Mouse (Mus musculus) layer of hippocampus, postnatal 10 days (tissue): ENCODE measurements at regions not wholly inside any gene's neighbourhood (a gene's known extent, or its start where the extent isn't known, plus 50 kb on each side); places are given as distances from the start of the nearest gene placed in this dataset.

Experiments used
- DNase-seq, 2 experiments: peaks; one replicate each; pipeline ENCODE4 v3.0.0; 2021; ENCODE audit warnings: low spot score in 2 of 2

DNA sequence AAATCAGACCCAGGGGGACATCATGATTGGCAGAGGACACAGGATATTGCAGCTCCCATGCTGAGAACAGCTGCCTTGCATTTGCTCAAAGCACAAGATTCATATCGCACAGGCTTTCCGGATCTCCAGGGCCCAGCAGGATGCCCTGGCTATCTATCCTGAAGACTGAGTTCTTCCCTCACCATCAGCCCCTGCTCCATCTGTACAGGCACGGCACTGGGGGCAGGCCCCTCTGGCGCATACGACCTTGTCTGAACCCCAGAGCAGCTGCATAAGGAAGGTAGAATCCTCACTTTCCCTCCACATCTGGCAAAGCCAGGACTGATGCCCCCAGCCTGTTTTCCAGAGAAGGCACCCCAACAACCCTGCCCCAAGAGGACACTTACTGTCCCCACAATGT, 266.8 kb downstream of the Tns1 start:
- DNase-seq = peak in 1 of 2 experiments; percentile 7

- DNase-seq = peak in 1 of 2 experiments; percentile 9
Observed at GRCm38 (mm10) chr1:73856811-73857210, 267.4 kb downstream of the Tns1 start.

GRCm38 (mm10) chr1:73855306-73855705, 268.9 kb downstream of the Tns1 start:
- no peak for DNase-seq

- DNase-seq = no peak
Observed at GRCm38 (mm10) chr1:73853851-73854250, 270.4 kb downstream of the Tns1 start.

GRCm38 (mm10) chr1:73850173-73851014, 273.9 kb downstream of the Tns1 start:
- DNase-seq = no peak

DNA sequence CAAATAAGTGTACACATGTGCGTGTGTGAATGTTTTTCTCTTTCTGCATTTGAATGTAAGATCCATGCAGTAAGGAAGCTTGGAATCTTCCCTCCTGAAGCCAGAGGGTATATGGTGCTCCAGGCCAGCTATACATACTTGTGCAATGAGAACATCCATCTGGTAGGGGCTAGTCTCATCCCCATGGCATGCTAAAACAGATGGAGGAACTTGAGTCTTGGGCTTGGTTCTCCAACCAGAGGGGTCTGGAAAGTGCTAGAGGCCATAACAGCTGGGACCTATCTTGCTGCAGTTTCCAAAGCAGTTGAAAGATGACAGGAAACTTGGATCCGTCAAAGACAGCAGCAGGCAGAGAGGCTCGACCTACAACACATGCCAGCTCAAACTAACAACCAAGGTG, 275.9 kb downstream of the Tns1 start:
- no peak for DNase-seq

- no peak for DNase-seq
Observed at GRCm38 (mm10) chr1:73847126-73847525, 277.1 kb downstream of the Tns1 start.

DNA sequence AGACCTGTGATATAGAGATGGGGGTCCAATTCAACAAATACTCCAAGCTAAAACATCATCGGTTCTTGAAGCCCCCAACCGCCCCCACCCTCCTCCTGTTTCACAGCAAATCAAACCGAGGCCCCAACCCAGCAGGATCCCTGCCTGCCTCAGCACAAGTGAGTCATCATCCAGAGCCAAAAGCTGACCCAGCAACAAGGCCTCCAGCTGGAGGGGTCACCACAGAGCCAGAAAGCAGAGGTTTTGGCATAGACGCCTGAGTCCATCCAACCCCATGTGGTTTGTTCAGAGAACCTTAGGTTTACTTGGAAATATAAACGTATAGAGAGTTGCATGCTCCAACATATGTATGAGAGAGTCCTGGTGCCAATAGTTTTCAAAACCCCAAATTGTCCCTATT, 279.1 kb downstream of the Tns1 start:
- DNase-seq = no peak

GRCm38 (mm10) chr1:73844574-73844973, 279.7 kb downstream of the Tns1 start:
- DNase-seq = no peak

GRCm38 (mm10) chr1:73839351-73839750, 284.9 kb downstream of the Tns1 start:
- peak; percentile 28 to 43 for DNase-seq

GRCm38 (mm10) chr1:73836680-73837079, 287.6 kb downstream of the Tns1 start:
- DNase-seq = no peak

- no peak for DNase-seq
Observed at GRCm38 (mm10) chr1:73834566-73834965, 289.7 kb downstream of the Tns1 start.

GRCm38 (mm10) chr1:73830486-73831132, 293.6 kb downstream of the Tns1 start:
- peak in 1 of 2 experiments; percentile 36 for DNase-seq

DNA sequence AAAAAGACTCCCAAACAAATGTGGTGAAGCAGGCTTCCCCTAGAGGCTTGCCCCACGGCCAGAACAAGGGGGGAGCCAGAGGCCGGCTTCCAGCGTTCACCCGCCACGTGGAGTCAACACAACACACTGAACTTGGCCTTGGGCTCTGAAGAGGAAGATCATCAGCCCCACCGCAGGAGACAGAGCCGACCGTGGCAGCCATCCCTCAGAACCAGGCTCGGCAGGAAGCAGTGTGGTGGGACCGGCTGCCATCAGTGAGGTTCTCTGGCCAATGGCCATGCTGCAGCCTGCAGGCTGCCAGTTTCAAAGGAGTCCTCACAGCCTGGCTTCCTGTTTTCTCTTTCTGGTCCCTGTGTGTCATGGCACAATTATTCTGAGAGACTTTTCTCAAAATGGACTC, 295.3 kb downstream of the Tns1 start:
- peak; percentile 63 to 76 for DNase-seq

GRCm38 (mm10) chr1:73826243-73826930, 297.9 kb downstream of the Tns1 start:
- DNase-seq = peak; percentile 97

DNA sequence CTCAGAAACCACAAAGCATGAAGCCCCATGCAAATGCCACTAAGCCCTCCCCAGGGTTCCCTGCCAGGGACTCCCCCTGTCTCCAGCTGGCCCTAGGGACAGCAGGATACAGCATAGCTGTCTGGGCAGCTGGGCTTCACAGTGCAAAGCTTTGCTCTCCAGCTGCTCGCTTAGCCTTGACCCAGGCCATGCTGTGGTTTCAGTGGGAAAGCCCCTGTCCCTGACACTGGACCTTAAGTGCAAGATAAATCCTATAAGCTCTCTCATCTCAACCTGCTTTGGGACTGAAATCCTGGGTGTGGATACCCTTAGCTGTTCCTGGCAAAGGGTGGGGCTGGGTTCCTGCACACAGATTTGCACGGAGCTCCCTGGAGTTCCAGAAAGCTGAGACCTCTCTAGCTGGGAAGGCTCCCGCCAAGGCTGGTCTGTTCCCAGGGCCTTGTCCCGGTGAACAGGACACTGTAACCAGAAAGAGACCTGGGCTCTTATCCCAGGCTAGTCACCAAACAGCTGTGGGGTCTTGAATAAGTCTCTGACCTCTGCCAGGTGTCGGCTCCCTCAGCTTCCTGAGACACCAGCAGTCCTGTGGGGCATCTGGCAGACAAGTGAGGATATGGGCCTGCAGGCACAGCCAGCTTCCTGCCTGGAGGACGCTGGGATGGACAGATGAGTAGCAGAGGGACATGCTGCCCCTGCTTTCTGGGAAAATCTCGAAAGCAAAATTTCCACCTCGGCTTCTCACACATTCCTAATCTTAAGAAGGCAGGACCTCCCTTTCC, 299.7 kb downstream of the Tns1 start:
- no peak for DNase-seq

DNA sequence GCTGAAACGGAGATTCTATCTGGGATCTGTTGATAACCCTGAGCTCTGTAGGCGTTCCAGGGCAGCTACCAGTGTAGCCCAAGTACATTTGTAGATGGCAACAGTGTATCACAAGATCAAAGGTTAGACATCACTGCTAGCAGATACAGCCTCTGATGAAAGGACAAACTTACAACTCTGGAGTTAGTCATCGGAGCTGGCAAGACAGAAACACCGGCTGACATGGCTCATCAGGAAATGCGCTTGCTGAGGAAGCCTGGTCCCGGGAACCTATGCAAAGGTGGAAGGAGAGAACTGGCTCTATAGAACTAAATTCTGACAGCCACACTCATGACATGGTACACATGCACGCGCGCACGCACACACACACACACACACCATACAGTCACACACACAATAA, 300.5 kb downstream of the Tns1 start:
- DNase-seq = no peak

DNA sequence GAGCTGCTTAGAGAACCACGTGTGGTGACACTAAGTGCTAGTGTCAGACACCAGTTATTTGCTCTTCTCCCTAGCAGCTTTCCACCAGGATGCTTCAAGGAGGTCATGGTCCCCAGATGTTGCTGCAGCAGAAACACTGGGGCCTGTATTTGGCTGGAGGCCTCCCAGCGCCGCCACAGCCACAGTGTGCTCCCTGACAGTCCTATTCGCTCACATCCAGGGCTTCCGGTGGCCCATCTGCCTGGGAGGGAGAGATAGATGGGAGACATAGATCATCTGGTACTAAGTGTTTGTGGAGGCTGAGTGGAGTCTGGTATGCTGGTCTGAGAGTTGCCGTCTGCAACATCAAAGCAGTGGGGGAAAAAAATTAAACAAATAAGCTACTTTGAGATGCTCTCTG, 301.6 kb downstream of the Tns1 start:
- DNase-seq = no peak

DNA sequence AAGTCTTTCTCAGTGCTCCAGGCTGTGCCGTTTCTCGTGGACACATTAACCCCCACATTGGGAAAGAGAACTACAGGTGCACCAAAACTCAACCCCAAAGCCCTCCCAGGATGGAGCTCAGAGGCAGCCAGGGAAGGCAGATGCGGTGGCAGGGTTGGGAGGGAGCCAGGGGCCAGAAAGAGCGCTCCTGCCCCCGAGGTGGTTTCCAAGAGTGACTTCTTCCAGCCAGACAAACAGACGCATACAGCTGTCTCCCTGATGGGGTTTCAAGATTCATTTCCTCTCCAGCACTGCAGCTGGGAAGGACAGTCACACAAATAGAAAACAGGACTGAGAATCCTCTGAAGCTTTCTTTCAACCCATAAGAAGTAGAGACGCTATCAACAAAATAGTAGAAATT, 303.5 kb downstream of the Tns1 start:
- no peak for DNase-seq

GRCm38 (mm10) chr1:73807206-73807605, 317.0 kb downstream of the Tns1 start:
- DNase-seq = no peak

GRCm38 (mm10) chr1:73805156-73805555, 319.1 kb downstream of the Tns1 start:
- no peak for DNase-seq
